9 mouse cellular contexts compared by ENCODE assay signal in the genomic region with DNA sequence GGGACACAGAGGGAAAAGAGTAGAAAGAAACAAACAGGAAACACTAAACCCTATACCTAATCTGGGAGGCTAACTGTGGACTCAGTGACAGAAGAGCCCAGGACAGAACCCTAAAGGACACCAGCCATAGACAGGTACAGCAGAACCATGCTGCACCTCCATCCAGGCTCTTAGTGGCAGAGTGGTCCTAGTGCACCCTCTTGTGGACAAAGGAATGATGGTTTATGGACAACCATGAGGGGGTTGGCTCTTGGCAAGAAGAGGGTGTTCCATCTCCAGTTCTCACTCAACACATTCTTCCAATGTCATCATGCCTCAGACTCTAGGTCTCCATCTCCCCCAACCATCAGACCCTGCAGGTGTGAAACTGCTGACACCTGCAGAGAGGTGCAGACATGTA. TPM values are rescaled to one million over a fixed set of nuclear protein-coding genes. Genes with fewer than 3 reads are reported as not detected.
DNase-seq lines count a peak whose midpoint lies in the region; ATAC-seq lines count a peak whose summit lies in the region.
"Had no signal": no experiment of that assay in that cellular context is flagged by ENCODE, and none has a peak within 500 bp of the region (broad histone marks: within the 10 kb centered on the region; RNA-seq: fewer than 3 reads in every experiment).

No protein-coding gene starts in this region.

- H3K27ac ChIP-seq in intestine, embryonic 15.5 days: no peak overlapping the region
- H3K27ac ChIP-seq in limb, embryonic 10.5 days: no peak overlapping the region
- H3K27ac ChIP-seq in midbrain, embryonic 12.5 days (replicated peaks): no peak overlapping the region

- peak; percentile 89 for DNase-seq in 3T3-L1 (ENCODE audit: low read depth, low spot score)
- peak; percentile 49 for DNase-seq in MEL-GATA-1-ER (ENCODE audit: extremely low read depth, low read depth)
- peak; percentile 89 to 93 for DNase-seq in cerebellum, postnatal 10 days
- DNase-seq in heart, adult 11 months: peak; percentile 97
- DNase-seq in limb, embryonic 10.5 days (ENCODE audit: low spot score): peak; percentile 56
- peak; percentile 56 for DNase-seq in thymus, postnatal 0 days (ENCODE audit: low spot score)

- H3K36me3 ChIP-seq in intestine, embryonic 15.5 days: no peaks in the 10 kb centered on the region
- H3K36me3 ChIP-seq in limb, embryonic 10.5 days: no peaks in the 10 kb centered on the region
- H3K36me3 ChIP-seq in midbrain, embryonic 12.5 days: 0 out of 2 replicates have a peak, but pooled peaks cover 7% of the 10 kb centered on the region

- peak; percentile 80 for ATAC-seq in intestine, embryonic 15.5 days
- ATAC-seq in midbrain, embryonic 12.5 days (ENCODE audit: low FRiP score, low read depth): peak; percentile 27; the same call in 1 of the 2 replicates

- no peak overlapping the region for H3K4me2 ChIP-seq in intestine, embryonic 15.5 days (replicated peaks)
- no peak overlapping the region for H3K4me2 ChIP-seq in midbrain, embryonic 12.5 days (replicated peaks)

- no peak overlapping the region for H3K4me3 ChIP-seq in intestine, embryonic 15.5 days (replicated peaks)
- no peak overlapping the region for H3K4me3 ChIP-seq in limb, embryonic 10.5 days
- no peak overlapping the region for H3K4me3 ChIP-seq in midbrain, embryonic 12.5 days
- H3K4me3 ChIP-seq: erythroblast, embryonic 14.5 days had no signal

- 0 out of 2 replicates have a peak, but pooled peaks cover 2% of the 10 kb centered on the region for H3K4me1 ChIP-seq in intestine, embryonic 15.5 days (replicated peaks)
- H3K4me1 ChIP-seq in limb, embryonic 10.5 days: no peaks in the 10 kb centered on the region
- no peaks in the 10 kb centered on the region for H3K4me1 ChIP-seq in midbrain, embryonic 12.5 days

- no peaks in the 10 kb centered on the region for H3K27me3 ChIP-seq in intestine, embryonic 15.5 days (replicated peaks)
- H3K27me3 ChIP-seq in limb, embryonic 10.5 days (ENCODE audit: low read depth, poor library complexity, severe bottlenecking): no peaks in the 10 kb centered on the region
- H3K27me3 ChIP-seq in midbrain, embryonic 12.5 days: no peaks in the 10 kb centered on the region

- H3K9ac ChIP-seq in intestine, embryonic 15.5 days: no peak overlapping the region
- H3K9ac ChIP-seq in midbrain, embryonic 12.5 days (replicated peaks): no peak overlapping the region

- no peaks in the 10 kb centered on the region for H3K9me3 ChIP-seq in intestine, embryonic 15.5 days
- no peaks in the 10 kb centered on the region for H3K9me3 ChIP-seq in limb, embryonic 10.5 days (replicated peaks)
- H3K9me3 ChIP-seq in midbrain, embryonic 12.5 days: no peaks in the 10 kb centered on the region

RNA-seq across cellular contexts. Expression of a gene that starts 11.8 kb away (rescaled TPM):
- polyA plus RNA-seq in intestine, embryonic 15.5 days (2015; fragmentation: Nextera tagmentation; extraction: Ambion mirVana): 78.2 and 89.4 TPM in 2 replicates
- polyA plus RNA-seq in limb, embryonic 10.5 days (2016; fragmentation: Nextera tagmentation; extraction: Ambion mirVana): 58.3 and 68.6 TPM in 2 replicates
- 107 and 110 TPM in 2 replicates for polyA plus RNA-seq in midbrain, embryonic 12.5 days (2016; fragmentation: Nextera tagmentation; extraction: Ambion mirVana)
- 97.3 and 105 TPM in 2 replicates for polyA plus RNA-seq in thymus, postnatal 0 days (2015; fragmentation: Nextera tagmentation; extraction: Ambion mirVana)

RNA-seq across cellular contexts. Expression of a gene that starts 35.5 kb away (rescaled TPM):
- 2.7 and 3.0 TPM in 2 replicates for polyA plus RNA-seq in intestine, embryonic 15.5 days (2015; fragmentation: Nextera tagmentation; extraction: Ambion mirVana)
- polyA plus RNA-seq in limb, embryonic 10.5 days (2016; fragmentation: Nextera tagmentation; extraction: Ambion mirVana): 78.2 and 83.2 TPM in 2 replicates
- 20.1 and 23.5 TPM in 2 replicates for polyA plus RNA-seq in midbrain, embryonic 12.5 days (2016; fragmentation: Nextera tagmentation; extraction: Ambion mirVana)
- 0.26 and 0.28 TPM in 2 replicates for polyA plus RNA-seq in thymus, postnatal 0 days (2015; fragmentation: Nextera tagmentation; extraction: Ambion mirVana)
- polyA plus RNA-seq: erythroblast, embryonic 14.5 days had no signal

RNA-seq across cellular contexts. Expression of a gene that starts 51.0 kb away (rescaled TPM):
- polyA plus RNA-seq in intestine, embryonic 15.5 days (2015; fragmentation: Nextera tagmentation; extraction: Ambion mirVana): 18.4 and 18.5 TPM in 2 replicates
- polyA plus RNA-seq in limb, embryonic 10.5 days (2016; fragmentation: Nextera tagmentation; extraction: Ambion mirVana): 17.5 and 18.0 TPM in 2 replicates
- 19.5 and 21.7 TPM in 2 replicates for polyA plus RNA-seq in midbrain, embryonic 12.5 days (2016; fragmentation: Nextera tagmentation; extraction: Ambion mirVana)
- 28.5 and 30.8 TPM in 2 replicates for polyA plus RNA-seq in thymus, postnatal 0 days (2015; fragmentation: Nextera tagmentation; extraction: Ambion mirVana)

RNA-seq across cellular contexts. Expression of a gene that starts 57.4 kb away (rescaled TPM):
- polyA plus RNA-seq in intestine, embryonic 15.5 days (2015; fragmentation: Nextera tagmentation; extraction: Ambion mirVana): 20.1 and 22.6 TPM in 2 replicates
- polyA plus RNA-seq in limb, embryonic 10.5 days (2016; fragmentation: Nextera tagmentation; extraction: Ambion mirVana): 18.9 and 25.3 TPM in 2 replicates
- polyA plus RNA-seq in midbrain, embryonic 12.5 days (2016; fragmentation: Nextera tagmentation; extraction: Ambion mirVana): 29.9 and 30.9 TPM in 2 replicates
- polyA plus RNA-seq in thymus, postnatal 0 days (2015; fragmentation: Nextera tagmentation; extraction: Ambion mirVana): 5.8 and 6.9 TPM in 2 replicates
